Mouse (Mus musculus) forebrain, embryonic 11.5 days (tissue): ENCODE results near the gene Olfr1495. TPM values are rescaled to one million over a fixed set of nuclear protein-coding genes. Genes with fewer than 3 reads are reported as not detected.

Source experiments
- ATAC-seq: fragments of 200-750 bp; cut with Nextera tagmentation; replicated peaks from 2 replicates; pipeline ENCODE4 v1.8.0; 2017; ENCODE audit warnings: moderate TSS enrichment; ENCODE audit not compliant: low FRiP score
- DNase-seq: peaks from one replicate; pipeline ENCODE4 v3.0.0-alpha.2; 2017; ENCODE audit warnings: low spot score
- H3K27ac ChIP-seq: fragments of 300-500 bp; sonication (generic); 2 replicates; pipeline ENCODE4 v1.5.1; 2014; ENCODE audit warnings: low read depth, low read length
- H3K27me3 ChIP-seq: fragments of 300-500 bp; sonication (generic); 2 replicates; pipeline ENCODE4 v1.6.1; 2014; ENCODE audit warnings: mild to moderate bottlenecking, low read length, mixed read lengths; ENCODE audit not compliant: control insufficient read depth, insufficient read depth
- H3K36me3 ChIP-seq: fragments of 300-500 bp; sonication (generic); 2 replicates; pipeline ENCODE4 v1.6.1; 2014; ENCODE audit warnings: mild to moderate bottlenecking, low read length, moderate library complexity, mixed read lengths; ENCODE audit not compliant: control insufficient read depth, insufficient read depth
- H3K4me1 ChIP-seq: fragments of 300-500 bp; sonication (generic); replicated peaks from 2 replicates; pipeline ENCODE4 v1.6.1; 2014; ENCODE audit warnings: low read length, mixed read lengths; ENCODE audit not compliant: control insufficient read depth, insufficient read depth
- H3K4me2 ChIP-seq: fragments of 300-500 bp; sonication (generic); 2 replicates; pipeline ENCODE4 v1.6.1; 2014; ENCODE audit warnings: low read depth, mild to moderate bottlenecking, low read length, moderate library complexity, mixed read lengths; ENCODE audit not compliant: severe bottlenecking
- H3K4me3 ChIP-seq: fragments of 300-500 bp; sonication (generic); 2 replicates; pipeline ENCODE4 v1.5.1; 2014; ENCODE audit warnings: low read depth, low read length
- H3K9ac ChIP-seq: fragments of 300-500 bp; sonication (generic); 2 replicates; pipeline ENCODE4 v1.6.1; 2014; ENCODE audit warnings: low read length
- H3K9me3 ChIP-seq: fragments of 300-500 bp; sonication (generic); 2 replicates; pipeline ENCODE4 v1.6.1; 2016; ENCODE audit warnings: low read length, mixed read lengths; ENCODE audit not compliant: control insufficient read depth
- WGBS: fragments of 180-500 bp; shearing (Covaris S2); extraction: QIAGEN DNeasy Blood & Tissue Kit; methylation state at CpG from one replicate; pipeline ENCODE4 v1.1.7; 2014; 5-methylcytosine and 5-hydroxymethylcytosine counted together
- polyA plus RNA-seq: library from polyadenylated mRNA; unstranded; fragments of >200 nt; fragmentation: Nextera tagmentation; extraction: Ambion mirVana; gene quantifications from 2 replicates; pipeline ENCODE4 v1.2.1, GENCODE M21; 2014

Gene Olfr1495
- polyA plus RNA-seq, 1 experiment from 2014 or later = not detected

DNA sequence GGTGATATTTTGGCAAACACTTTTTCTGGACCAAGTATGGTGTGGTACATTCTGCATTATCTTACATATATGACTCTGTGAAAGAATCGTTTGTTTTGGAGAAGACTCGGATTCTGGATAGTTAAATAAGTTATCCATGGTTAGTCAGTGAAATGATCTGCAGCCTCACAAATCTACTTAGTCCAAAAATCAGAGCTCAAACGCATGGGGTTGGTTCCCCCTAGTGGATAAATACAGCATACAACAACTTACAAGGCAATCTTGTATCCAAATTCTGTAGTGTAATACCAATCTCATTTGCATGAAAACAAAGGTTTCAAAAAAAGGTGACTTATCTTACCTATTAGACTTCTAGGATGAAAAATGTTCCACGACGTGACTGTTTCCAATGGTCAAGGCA lies 54.4 kb downstream of the Olfr1495 start:
- Histone ChIP-seq H3K4me3 (no peak overlapping the region), H3K9me3 (no peaks in the 10 kb centered on the region), H3K36me3 (no peaks in the 10 kb centered on the region), H3K4me2 (no peak overlapping the region), H3K9ac (no peak overlapping the region), H3K27ac (no peak overlapping the region), H3K27me3 (no peaks in the 10 kb centered on the region), H3K4me1 (no peaks in the 10 kb centered on the region)
- ATAC-seq = no peak
- DNase-seq = no peak
- WGBS = 31% methylated on average over 5 of the region's 5 CpGs

DNA sequence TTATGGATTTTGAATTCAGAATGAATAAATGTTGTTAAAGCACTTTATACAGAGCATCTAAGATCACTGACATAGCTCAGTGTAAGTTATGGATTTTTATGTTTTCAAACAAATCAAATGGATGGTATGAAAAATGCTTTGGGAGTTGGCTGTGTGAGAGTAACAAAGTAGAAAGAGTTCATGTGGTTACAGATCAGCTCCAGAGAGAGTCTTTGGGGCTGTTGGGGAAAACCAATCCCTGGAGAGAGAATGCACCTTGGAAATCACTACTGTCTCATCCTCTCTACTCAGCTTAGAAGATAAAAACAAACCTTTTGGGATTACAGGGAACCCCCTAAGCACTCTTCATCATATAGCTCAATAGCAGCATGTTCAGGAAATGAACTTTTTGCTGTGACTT lies 54.9 kb downstream of the Olfr1495 start, which contains the start of gene Olfr1499:
TSS of gene Olfr1499 (minus strand) at position 101 of the 400 bp plus-strand sequence.
- Histone ChIP-seq H3K9ac (no peak within 1 kb of the TSS), H3K4me2 (no peak within 1 kb of the TSS), H3K27ac (no peak within 1 kb of the TSS), H3K36me3 (no peaks in the 10 kb centered on the region), H3K4me1 (no peaks in the 10 kb centered on the region), H3K27me3 (no peaks in the 10 kb centered on the region), H3K9me3 (no peaks in the 10 kb centered on the region), H3K4me3 (no peak within 1 kb of the TSS)
- no peak for DNase-seq
- ATAC-seq = no peak

Other genes starting within 250 kb of the Olfr1495 start
- gene Olfr1480, start 236.7 kb upstream of the Olfr1495 start, polyA plus RNA-seq = not detected in 2 replicates
- not detected in 2 replicates for gene Olfr1484, start 181.1 kb upstream of the Olfr1495 start, polyA plus RNA-seq
- not detected in 2 replicates for gene Olfr1487, start 147.2 kb upstream of the Olfr1495 start, polyA plus RNA-seq
- gene Olfr1489, start 133.0 kb upstream of the Olfr1495 start, polyA plus RNA-seq = not detected in 2 replicates
- gene Olfr1490, start 113.5 kb upstream of the Olfr1495 start, polyA plus RNA-seq = not detected in 2 replicates
- not detected in 2 replicates for gene Olfr1491, start 67.3 kb upstream of the Olfr1495 start, polyA plus RNA-seq
- gene Olfr1493-ps1, start 41.3 kb upstream of the Olfr1495 start, polyA plus RNA-seq = not detected in 2 replicates
- gene Olfr1494, start 24.9 kb upstream of the Olfr1495 start, polyA plus RNA-seq = not detected in 2 replicates
- gene Olfr1496, start 13.3 kb downstream of the Olfr1495 start, polyA plus RNA-seq = not detected in 2 replicates
- gene Olfr1497, start 33.6 kb downstream of the Olfr1495 start, polyA plus RNA-seq = not detected in 2 replicates
- gene Olfr1499, start 54.8 kb downstream of the Olfr1495 start, polyA plus RNA-seq = not detected in 2 replicates
- gene Olfr1500, start 65.9 kb downstream of the Olfr1495 start, polyA plus RNA-seq = not detected in 2 replicates
- gene Olfr1501, start 86.1 kb downstream of the Olfr1495 start, polyA plus RNA-seq = not detected in 2 replicates
- not detected in 2 replicates for gene Olfr1502, start 97.2 kb downstream of the Olfr1495 start, polyA plus RNA-seq
- not detected in 2 replicates for gene Olfr1504, start 133.3 kb downstream of the Olfr1495 start, polyA plus RNA-seq
- gene Olfr1505, start 148.9 kb downstream of the Olfr1495 start, polyA plus RNA-seq = not detected in 2 replicates